Mouse (Mus musculus) thymus, postnatal 14 days (tissue): Measurements from ENCODE around the gene Ankrd13b.
"Not testable (repeated sequence)": the region's sequence is repeated elsewhere in the genome, so short reads cannot be mapped to it uniquely, and the experiment has no call there.

ENCODE experiments used
- DNase-seq: peaks from one replicate; pipeline ENCODE4 v3.0.0; 2021

The Ankrd13b gene

DNA sequence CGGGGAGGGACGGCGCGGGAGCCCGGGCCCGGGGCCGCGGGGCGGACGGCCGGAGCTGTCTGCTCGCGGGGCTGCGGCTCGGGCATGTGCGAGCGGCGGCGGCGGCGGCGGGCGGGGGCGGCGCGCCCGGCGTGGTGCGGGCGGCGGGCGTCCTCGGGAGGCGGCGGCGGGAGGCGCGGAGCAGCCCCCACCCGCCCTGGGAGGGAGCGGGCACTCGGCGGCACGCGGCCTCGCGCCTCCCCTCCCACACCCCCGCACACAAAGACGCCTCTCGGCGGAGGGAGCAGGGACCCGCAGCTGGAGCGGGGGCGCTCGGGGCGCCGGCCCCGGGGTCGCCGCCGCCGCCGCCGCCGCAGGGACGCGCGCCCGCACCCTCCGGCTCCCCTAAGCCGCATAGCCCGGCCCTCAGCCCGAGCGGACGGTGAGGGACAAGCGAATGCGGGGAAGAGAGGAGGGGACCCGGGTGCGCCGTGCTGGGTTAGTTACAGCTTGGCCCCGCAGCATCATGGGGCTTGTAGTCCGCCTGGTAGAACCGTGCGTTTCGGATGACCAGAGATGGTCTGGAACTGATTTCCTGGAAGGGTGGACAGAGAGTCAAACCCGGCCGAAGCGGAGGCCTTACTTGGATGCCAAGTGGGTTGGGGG is at the start of gene Ankrd13b:
Gene Ankrd13b (minus strand): TSS at position 88 of the 645 bp plus-strand sequence.
- peak; percentile 68 for DNase-seq

- DNase-seq = no peak
Measured at GRCm38 (mm10) chr11:77532202-77532846, 42.8 kb upstream of the Ankrd13b start.

GRCm38 (mm10) chr11:77530862-77531261 is 41.4 kb upstream of the Ankrd13b start:
- no peak for DNase-seq

DNA sequence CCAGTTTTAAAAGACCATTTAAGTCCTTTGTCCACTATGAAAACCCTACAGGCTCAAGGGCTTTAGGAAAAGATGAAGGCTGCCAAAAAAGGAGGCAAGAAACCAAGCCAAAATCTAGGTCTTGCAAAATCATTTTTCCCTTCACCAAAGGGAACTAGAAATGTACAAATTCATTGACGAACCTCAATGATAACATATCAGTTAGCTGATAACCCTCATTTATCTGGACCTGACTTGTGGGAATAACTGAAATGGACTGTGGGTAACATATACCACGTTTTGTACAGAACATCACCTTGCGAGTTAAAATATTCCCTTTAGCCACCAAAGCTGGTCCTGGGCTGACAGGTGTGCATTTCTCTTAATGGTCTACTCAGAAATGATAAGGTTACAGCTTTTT is 40.2 kb upstream of the Ankrd13b start:
- DNase-seq = no peak

- not testable (repeated sequence) for DNase-seq
Measured at GRCm38 (mm10) chr11:77528420-77528819, 38.9 kb upstream of the Ankrd13b start.

- DNase-seq = no peak
Measured at GRCm38 (mm10) chr11:77525804-77526486, 36.5 kb upstream of the Ankrd13b start.

DNA sequence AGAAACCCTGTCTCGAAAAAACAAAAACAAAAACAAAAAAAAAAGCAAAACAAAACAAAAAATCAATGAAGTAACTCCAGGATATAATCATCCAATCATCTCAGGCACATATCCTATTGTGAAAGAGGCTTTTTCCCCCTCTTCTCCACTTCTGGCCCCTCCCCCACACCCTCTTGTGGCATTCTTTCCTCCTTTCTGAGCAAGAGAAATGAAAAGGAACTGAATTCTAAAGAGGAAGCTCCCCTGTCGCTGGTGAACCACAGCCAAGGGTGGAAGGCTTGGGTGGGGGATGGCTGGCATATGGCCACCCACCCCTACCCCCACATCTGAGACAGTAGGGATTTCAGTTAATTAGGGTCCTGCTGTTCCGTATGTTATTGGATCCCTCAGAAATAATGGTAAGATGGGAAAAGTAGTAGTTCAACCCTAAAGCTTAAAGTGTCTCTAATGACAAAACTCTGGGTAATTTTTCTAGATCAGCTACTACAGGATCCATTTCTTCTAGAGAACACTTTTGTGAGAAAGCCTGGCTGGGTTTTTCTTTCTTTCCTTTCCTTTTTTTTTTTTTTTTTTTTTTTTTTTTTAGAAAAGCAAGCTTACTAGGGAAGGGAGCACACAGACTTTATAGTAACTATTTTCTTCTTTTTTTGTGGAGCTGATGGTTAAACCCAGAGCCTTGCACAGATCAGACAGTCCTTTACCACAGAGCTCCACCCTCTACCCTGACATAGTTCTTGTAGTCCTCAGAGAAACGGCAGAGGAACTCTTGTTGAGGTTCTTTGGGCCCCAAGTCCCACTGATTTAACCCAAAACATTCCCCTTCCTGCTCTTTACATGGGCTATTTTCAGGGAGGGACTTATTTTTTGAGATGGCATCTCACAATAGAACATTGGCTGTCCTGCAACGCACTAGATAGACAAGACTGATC is 31.4 kb upstream of the Ankrd13b start:
- peak; percentile 75 for DNase-seq

GRCm38 (mm10) chr11:77519043-77519442 is 29.6 kb upstream of the Ankrd13b start, which contains the start of gene Gm10392:
Gene Gm10392 (minus strand): TSS chr11:77519198.
- DNase-seq = peak; percentile 86

DNA sequence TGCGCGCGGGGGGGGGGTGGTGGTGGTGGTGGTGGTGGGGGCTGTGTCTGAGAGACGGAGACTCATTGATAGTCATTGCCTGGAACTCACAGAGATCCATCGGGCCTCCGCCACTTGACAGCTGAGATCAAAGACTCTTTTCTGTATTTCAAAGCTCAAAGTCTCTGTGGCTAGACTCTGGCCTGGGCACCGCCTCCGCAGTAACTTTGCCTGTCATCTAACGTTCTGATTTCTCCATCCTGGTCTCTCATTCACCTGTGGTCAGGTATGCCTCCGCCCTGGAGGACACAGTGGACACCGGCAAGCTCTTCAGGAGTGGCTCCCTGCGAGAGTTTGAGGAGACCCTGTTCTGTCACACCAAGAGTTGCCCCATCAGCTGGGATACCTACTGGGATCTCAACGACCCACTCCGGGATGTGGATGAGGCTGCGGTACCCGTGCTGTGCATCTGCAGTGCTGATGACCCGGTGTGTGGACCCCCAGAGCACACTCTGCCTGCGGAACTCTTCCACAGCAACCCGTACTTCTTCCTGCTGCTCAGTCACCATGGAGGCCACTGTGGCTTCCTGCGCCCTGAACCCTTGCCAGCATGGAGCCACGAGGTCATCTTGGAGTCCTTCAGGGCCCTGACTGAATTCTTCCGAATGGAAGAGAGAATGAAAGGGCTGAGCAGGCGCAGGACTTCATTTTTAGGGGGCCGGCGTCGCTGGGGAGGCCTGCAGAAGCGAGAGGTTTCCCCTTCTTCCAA is 28.7 kb upstream of the Ankrd13b start:
- DNase-seq = peak; percentile 65

DNA sequence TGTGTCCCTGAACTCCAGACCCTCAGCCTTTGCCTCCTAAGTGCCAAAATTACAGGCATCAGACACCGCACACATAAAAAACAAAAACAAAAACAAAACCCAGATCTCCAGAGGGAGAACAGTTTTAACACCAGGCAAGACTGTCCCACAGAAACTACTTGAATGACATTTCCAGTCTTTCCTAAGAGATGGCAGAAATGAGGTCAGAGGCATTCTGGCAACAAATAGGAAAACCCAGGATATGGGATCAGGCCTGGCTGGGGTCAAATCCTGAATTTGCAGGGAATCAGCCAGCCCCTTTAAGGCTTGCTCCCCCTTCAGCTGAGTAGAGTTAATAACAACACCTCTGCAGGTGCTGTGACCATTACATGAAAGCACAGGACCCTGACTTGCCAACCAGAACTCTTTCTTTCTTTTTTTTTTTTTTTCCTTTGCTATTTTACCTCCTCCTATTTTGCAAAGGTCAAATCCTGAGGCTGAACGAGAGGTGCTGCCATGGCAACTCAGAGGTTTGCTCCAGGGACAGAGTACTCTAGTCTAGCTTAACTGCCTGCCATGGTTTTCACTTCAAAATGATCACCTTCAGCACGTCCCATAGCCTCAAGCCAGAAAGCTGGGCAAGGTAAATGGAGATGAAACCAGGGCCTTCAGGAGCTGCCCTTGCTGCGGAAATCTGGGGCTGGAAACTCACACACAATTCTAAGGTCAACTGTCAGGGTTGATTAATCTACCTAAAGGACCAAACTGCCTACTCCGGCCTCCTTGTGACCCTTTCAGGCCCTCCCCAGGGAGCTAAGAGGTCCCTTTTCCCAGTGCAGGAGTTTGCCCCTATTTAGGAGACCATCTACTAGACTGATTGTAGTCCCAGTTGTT is 27.3 kb upstream of the Ankrd13b start:
- no peak for DNase-seq

DNA sequence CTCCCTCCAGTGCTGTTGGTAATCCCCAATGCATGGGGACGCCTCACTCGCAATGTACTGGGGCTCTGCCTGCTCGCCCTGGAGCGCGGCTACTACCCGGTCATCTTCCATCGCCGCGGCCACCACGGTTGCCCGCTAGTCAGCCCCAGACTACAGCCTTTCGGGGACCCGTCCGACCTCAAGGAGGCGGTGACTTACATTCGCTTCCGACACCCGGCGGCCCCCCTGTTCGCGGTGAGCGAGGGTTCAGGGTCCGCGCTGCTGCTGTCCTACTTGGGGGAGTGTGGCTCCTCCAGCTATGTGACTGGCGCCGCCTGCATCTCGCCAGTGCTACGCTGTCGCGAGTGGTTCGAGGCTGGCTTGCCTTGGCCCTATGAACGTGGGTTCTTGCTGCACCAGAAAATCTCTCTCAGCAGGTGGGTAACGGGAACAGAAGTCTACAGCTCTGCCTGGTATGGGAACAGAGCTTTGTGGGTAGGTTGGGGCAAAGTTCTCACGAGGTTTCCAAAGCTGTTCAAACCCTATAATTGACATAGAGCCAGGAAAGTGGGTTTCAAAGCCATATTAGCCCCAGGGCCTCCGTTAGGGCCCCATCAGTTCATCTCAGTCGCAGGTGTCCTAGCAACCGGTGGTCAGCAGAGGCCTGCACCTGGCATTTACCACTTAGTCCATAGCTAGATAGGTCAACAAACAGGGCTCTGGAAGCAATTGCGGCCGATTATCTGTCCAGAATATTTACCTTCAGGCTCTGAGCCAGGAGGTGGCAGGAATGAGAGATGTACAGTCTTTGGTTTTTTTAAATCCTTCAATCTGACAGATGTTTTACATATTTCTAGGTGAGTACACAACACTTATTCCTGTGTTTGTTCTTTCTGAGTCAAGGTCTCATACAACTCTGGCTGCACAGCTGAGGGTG is 26.4 kb upstream of the Ankrd13b start, which contains the start of gene Trp53i13:
Gene Trp53i13 (minus strand): TSS at position 344 of the 916 bp plus-strand sequence.
- DNase-seq = peak; percentile 68

DNA sequence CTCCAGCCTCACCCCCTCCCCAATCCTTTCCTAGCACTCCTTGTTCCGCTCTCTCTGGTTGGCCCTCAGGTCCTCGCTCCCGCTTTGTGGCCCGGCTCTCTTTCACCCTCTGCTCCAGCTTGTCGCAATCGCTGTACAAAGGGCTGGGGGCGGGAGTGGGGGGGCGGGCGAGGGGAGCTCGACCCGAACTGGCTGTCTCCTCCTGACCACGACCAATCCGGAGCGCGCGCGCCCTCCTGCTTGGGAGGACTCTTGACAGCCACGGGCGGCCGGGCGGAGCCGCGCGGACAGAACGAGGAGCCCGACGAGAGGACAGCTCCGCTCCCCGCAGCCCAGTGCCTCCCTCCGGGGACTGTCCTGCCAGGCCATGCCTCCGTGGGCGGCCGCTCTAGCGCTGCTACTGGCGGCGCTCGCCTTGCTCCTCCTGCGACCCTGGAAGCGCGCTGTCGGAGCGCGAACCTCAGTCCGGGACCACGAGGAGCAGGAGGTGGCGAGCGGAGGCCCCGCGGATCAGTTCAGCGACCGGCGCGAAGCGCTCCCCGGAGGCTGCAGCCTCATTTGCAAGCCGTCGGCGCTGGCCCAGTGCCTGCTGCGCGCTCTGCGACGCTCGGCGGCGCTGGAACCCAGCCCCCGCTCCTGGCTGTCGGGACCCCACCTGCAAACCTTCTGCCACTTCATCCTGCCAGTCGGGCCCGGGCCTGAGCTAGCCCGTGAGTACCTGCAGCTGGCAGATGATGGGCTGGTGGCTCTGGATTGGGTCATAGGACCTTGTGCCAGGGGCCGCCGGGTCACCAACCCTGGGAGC is 25.6 kb upstream of the Ankrd13b start, which contains the start of gene Abhd15:
Gene Abhd15 (plus strand): TSS at position 290 of the 805 bp plus-strand sequence.
- DNase-seq = peak; percentile 80

DNA sequence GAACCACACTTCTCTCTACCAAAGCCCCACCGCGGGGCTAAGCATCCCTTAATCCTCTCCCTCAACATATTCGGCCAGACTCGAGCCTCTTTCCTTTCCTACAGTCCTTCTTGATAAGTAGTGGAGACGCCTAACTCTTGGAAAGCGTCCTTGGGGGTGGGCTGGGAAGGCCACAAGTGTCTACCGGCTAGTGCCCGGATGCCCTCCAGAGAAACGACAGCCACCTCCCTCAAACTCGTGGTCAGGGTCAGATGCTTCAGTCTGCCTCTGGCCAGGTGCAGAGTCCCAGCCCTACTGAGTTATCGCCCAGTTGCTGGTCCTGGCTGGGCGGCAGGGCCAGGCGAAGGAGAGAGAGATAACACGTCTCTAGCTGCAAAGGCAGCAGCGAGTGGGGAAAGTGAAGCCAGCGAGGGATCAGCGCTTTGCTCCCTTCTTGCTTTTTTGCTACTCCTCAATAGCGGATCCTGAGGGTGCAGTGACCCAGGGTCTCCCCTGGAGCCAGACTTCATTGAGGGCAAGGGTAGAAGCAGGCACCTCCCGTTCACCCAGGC is 24.9 kb upstream of the Ankrd13b start:
- DNase-seq = no peak

DNA sequence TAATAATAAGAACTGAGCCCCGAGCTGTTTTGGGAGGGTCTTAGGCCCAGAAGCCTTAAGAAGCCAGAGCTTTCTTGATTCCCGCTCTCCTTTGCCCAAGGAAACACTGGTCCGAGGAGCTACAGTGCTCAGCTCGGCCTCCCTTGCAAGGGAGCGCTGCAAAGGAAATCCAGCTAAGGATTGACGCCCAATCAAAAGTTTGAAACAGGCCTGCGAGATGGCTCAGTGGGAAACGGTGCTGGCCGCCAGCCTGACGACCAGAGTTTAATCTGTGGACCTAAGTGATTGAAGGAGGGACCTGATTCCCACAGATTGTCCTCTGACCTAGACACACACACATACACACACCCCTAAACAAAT is 24.3 kb upstream of the Ankrd13b start:
- DNase-seq = no peak

DNA sequence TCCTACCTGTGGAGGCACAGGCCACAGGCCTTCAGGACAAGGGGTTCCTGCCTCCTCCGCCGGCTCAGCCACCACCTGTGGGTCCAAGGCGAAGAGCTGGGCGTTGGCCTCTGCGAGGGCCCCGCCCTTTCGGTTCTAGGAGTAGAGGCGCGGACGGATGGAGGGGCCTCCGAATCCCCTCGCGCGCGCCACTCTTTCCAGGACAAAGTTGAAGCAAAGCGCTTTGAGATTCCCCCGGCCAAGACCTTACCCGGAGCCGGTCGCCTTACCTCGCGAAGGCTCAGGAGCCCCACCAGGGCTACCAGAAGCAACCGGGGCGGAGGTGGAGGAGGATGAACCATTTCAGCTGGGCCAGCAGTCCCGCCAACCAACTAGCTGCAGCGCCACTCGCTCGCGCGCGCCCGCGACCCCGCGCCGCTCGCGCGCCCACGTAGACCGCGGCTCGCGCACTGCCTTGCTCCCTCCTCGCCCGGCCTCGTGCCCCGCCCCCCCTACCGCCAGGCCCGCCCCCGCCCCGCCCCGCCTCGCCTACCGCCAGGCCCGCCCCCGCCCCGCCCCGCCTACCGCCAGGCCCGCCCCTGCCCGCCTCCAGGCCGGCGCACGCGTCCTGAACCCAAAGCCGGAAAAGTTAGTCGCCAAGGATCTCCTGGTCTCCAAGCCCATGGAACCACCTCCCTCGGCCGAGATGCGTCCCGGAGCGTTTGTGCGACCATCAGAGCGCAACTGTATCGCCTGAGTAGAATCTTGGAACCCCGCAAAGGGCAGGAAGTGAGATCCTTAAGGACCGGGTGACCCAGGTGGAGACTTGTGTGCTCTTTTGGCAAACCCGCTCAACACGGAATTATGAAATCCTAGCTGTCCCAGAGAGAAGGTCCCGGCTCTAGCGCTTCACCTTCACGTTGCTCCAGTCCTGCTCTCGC is 23.7 kb upstream of the Ankrd13b start:
- peak; percentile 91 for DNase-seq

DNA sequence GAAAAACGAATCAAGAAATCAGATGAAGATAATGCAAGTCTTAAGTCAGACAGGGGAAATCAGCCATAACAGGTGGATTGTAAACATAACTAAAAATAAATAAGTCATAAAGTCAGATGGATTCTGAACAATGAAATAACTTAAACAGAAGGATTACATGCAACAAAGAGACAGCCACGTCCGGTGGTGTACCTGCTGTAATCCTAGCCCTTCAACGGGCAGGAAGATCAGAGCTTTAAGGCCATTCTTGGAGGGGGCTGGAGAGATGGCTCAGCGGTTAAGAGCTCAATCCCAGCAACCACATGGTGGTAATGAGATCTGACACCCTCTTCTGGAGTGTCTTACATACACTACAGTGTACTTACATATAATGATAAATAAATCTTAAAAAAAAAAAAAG is 21.9 kb upstream of the Ankrd13b start:
- no peak for DNase-seq
